Mouse (Mus musculus): ENCODE measurements around the gene Grpel1.

DNA sequence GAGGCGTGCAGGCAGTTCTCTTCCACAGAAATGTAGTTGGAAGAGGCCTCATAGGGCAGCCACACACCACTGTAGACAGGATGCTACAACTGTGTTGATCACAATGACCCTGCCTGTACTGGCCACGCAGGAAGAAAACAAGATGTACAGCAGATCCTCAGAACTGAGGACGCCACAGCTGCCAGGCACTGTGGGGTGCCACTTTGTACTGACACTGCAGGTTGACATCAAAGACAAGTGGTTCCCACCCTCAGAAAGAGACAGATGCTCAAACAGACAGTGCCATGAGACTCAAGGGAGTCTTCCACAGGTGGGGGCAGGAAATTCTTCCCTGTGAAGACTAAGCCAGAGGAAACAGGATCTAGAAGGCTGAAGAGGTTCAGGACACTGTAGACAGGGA lies 55.0 kb downstream of the Grpel1 start:
- TF ChIP-seq MAFK (IDR thresholded peaks at IDR 0.05; ENCODE audit: insufficient read depth, low read depth, low read length) = no peak
- no peak for TF ChIP-seq CHD2 (IDR thresholded peaks at IDR 0.05; ENCODE audit: low read depth, low read length)
- no peak for TF ChIP-seq ZC3H11A (IDR thresholded peaks at IDR 0.05; ENCODE audit: borderline replicate concordance, low read depth, low read length)
